Mouse (Mus musculus): ENCODE data around the gene Nav2. TPM values are rescaled to one million over a fixed set of nuclear protein-coding genes. Genes with fewer than 3 reads are reported as not detected.

Gene Nav2
- total and polyA plus RNA-seq, 3 experiments: 4.8 to 6.9 (median 6.4) TPM

DNA sequence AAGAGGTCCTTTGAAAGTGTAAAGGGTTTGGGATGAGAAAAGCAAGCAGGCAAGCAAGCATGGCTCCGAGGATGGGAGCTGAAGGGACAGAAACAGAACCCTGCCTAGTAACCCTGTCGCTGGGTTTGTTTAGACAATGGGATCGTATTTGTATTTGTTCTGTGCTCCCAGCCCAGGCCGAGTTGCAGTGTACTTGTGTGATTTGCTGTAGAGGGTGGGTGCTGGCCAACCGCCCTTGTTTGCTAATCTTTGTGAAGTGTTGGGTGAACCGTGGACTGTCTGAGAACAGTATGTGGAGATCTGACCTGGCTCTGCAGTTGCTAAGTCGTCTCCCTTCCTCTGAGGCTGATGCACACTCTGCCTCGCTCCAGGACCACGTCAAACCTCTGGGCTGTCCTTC is 253.6 kb downstream of the Nav2 start:
- no peak for DNase-seq

- no peak for DNase-seq
Observed at GRCm38 (mm10) chr7:49163789-49164188, 255.3 kb downstream of the Nav2 start.

- DNase-seq: no peak
Observed at GRCm38 (mm10) chr7:49164868-49165267, 256.4 kb downstream of the Nav2 start.

DNA sequence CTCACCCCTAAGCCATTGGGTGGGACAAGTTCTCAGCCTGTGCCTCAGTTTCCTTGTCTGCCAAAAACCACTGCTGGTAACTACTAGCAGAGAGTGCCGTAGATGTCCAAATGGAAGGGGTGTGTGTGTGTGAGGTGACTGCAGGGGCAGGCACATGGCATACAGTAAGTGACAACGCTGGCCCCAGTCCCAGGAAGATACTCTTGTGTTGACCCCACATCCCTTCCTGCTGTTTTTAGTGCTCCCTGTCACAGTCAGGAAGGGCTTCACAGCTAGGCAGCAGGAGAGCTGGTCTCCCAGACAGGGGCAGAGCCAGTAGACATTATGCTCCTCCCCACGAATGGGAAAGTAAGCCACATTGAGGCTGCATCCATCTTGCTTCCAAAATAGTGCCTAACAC is 264.4 kb downstream of the Nav2 start:
- peak; percentile 20 for DNase-seq

DNA sequence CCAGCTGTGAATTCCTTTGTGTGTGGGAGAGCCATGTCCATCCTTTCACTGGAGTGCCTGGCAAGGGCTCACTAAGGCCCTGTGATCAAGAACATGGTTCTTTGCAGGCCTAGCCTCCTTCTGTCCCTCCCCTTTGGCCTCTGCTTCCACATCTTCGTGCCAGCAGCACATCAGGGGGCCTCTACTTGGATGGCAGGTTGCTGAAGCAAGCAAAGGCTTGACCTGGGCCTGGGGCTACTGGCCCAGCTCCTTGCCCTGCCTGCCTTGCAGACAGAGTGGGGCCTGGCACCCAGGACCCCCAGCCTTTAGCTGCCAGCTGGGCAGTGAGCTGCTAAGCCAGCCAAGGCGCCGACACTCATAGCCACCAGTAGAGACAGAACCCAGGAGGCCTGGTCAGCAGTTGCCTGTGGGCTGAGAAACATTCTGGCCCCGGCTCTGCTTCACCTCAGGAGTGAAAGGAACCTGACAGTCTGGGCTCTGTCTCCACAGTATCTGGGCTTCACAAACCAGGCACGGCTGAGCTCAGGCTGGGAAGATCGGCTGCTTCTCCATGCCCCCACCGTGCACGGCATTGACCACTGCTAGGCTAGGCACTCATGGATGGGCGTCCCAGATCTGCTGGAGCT is 267.4 kb downstream of the Nav2 start:
- no peak for DNase-seq

- no peak for DNase-seq
Observed at GRCm38 (mm10) chr7:49176590-49177201, 268.2 kb downstream of the Nav2 start.

DNA sequence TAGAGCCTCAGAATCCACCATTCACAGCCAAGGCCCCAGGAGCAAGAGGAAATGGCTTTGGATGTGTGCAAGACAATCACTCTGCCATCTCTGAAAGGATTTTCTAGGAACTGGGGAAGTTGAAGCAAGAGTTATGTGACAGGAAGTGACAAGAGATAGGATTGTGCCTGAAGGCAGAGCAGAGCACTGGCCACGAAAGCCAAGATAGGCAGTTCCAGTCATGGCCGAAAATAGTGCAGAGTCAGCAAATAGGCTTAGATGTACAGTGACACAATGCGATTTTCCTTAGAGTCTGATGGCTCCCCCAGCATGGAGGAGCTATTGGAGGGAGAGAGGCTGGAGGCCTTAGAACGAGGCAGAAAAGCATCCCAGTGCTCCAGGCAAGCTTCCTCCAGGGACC is 269.7 kb downstream of the Nav2 start:
- DNase-seq: no peak

DNA sequence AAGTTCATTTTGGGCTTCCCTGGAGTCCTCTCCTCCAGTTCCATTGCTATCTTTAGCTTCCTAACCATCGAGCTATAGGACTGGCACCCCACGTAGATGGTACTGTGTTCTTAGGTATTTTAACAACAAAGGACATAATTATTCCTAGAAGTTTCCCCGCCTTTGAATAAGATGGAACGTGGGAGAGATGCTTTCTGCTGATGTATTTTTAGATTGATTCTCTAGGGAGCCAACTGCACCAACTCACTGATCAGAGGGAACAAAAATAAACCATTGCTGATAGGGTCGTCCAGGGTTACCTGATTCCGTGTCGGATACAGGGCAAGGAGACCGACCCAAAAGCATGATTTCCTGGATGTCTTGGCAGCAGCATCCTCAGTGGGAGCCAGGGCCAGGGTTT is 272.5 kb downstream of the Nav2 start:
- no peak for DNase-seq

GRCm38 (mm10) chr7:49182427-49182826 is 273.9 kb downstream of the Nav2 start:
- DNase-seq: no peak

DNA sequence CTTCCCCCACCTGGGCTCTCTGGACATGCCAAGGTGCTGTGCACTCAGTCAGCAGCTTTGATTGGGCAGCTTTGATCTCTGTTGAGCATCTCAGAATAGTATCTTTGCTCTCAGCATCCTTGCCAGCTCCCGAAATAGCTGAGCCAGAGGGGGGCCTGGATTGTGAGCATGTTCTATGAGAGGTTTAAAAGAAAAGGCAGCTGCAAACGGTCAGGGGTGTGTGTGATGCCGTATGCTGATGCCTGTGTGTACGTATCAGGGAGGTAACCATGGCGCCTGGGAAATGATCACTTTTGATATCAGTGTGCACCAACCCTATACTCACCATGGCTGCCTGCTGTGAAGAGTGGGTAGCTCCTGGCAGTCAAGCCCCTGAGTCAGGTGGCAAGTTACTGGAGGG is 275.2 kb downstream of the Nav2 start:
- no peak for DNase-seq

DNA sequence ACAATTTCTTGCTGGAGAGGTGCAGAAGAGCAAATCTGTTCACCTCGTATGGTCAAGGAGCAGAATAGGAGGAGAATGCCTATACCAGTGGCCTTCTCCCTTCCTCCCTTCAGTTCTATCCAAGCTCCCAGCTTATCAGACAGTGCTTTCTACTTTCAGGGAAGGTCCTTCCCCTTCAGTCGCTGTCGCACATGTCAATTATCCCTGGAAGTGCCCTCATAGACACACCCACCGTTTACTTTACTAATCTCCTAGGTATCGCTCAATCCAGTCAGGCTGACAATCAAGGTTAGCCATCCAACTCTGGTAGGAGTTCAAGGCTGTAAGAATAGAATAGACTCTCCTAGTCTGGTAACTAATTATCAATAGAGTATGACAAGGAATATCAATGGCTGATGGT is 277.5 kb downstream of the Nav2 start:
- DNase-seq: no peak

GRCm38 (mm10) chr7:49189364-49189763 is 280.8 kb downstream of the Nav2 start:
- no peak for DNase-seq

GRCm38 (mm10) chr7:49190231-49190985 is 281.9 kb downstream of the Nav2 start:
- DNase-seq: no peak

- no peak for DNase-seq
Observed at GRCm38 (mm10) chr7:49191081-49191678, 282.7 kb downstream of the Nav2 start.

DNA sequence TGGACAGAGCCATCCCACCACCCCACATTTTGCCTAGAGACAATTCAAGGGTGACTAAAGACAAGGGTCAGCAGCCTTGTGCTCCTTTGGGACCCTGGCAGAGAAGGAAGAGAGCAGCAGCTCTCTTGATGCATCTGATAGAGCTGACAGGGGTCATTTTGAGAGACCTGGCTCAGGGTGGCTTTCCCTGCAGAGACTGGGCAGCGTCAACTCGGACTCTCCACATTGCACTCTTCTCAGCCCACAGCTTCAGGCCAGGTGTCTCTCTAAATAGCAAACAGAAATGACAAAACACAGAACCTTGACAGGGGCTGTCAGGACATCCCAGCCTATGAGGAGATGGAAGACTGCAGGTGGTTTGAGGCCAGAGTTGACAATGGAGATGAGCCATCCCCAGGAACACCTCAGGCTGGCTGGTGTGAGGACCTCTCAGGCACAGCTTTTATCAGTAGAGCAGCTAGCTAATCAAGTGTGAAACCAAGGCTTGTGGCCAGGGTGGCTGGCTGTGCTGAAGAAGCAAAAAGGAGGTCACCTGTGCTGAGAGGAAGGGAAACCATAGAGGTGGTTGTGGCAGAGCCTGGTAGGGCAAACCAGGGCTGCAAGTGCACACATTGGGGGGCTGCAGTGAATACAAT is 283.7 kb downstream of the Nav2 start:
- DNase-seq: no peak

- no peak for DNase-seq
Observed at GRCm38 (mm10) chr7:49195711-49196147, 287.2 kb downstream of the Nav2 start.

GRCm38 (mm10) chr7:49199366-49199765 is 290.9 kb downstream of the Nav2 start:
- no peak for DNase-seq

- DNase-seq: no peak
Observed at GRCm38 (mm10) chr7:49200270-49200669, 291.8 kb downstream of the Nav2 start.

DNA sequence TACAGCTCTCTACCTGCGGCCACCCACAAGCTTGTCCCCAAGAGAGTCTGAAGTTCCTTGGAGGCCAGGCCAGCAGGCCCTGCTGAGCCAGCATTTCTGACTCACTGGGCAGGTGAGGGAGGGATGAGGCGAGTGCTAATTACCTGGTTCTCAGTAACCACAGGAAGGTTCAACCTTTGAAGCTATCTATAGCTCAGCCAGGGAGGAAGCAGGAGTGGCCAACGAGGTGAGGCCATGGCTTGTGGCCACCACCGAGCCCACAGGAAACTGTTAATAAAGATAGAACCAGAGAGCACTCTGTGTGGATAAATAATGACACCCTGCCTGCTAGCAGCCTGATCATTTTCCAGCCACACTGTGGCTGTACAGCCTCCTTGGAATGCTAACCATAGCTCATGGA is 294.5 kb downstream of the Nav2 start:
- DNase-seq: no peak

GRCm38 (mm10) chr7:49204856-49205255 is 296.3 kb downstream of the Nav2 start:
- DNase-seq: no peak

DNA sequence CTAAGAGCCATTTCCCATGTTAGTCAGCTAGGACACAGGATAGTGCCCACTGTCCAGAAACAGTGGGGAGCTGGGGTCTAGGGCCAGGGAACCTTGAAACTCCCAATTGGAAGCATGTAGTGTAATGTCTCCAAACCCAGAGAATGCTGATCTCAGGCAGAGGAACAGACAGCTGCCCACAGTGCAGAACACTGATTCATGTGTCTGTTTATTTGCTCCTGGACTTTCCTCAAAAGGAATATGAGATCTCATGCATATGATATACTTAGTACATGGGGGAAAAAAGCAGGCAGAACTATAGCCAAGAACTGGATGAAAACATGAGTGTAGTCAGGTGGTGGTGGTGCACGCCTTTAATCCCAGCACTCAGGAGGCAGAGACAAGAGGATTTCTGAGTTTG is 297.0 kb downstream of the Nav2 start:
- no peak for DNase-seq

Measured in adrenal gland, adult 2 months (tissue).